Mouse (Mus musculus) ES-E14 (cell line): ENCODE data around the gene Zbtb46.

Source experiments
- HCFC1 ChIP-seq: IDR thresholded peaks from 2 replicates; pipeline ENCODE4 v1.6.1; 2012; ENCODE audit warnings: low read length, inconsistent platforms, borderline replicate concordance; ENCODE audit not compliant: insufficient read depth
- MAFK ChIP-seq: IDR thresholded peaks from 2 replicates; pipeline ENCODE4 v1.6.1; 2014; ENCODE audit warnings: mild to moderate bottlenecking, low read depth, low read length, inconsistent platforms; ENCODE audit not compliant: insufficient read depth

DNA sequence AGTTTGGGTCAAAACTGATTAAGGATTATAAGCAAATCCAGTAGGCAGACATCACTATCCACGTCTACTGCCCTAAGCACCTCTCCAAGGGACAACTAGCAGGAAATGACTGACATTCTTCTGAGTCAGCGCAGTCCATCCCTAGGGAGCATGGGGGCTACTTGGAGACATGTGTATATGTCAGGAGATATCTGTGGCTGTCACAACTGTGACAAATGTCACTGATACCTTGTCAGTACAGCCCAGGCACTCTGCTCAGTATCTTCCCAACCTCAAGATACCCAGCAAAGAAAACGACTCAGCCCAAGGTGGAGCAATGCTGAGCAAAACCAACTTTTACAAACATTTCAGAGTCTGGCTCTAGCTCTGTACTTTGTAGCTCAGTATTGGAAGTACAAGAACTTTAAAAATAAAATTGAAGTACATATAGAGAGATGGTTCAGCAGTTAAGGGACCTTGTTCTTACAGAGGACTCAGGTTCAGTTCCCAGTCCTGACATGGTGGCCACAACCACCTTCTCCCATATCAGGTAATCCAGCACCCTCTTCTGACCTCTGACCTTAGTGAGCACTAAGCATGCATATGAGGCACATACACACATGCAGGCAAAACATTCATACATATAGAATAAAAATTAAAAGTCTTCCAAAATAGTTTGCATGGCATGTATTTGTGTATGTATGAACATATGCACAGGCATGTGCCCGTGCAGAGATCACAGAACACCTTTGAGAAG, 38.2 kb downstream of the Zbtb46 start:
- TF ChIP-seq MAFK, result no peak
- TF ChIP-seq HCFC1, result no peak
